Mouse (Mus musculus) liver, embryonic 12.5 days (tissue): ENCODE results near the gene Samd4. TPM values are rescaled to one million over a fixed set of nuclear protein-coding genes. Genes with fewer than 3 reads are reported as not detected.

Source experiments
- ATAC-seq: fragments of 200-750 bp; cut with Nextera tagmentation; 2 replicates; pipeline ENCODE4 v1.8.0; 2017; ENCODE audit warnings: moderate number of reproducible peaks, mild to moderate bottlenecking, moderate library complexity
- H3K27ac ChIP-seq: fragments of 300-500 bp; sonication (generic); 2 replicates; pipeline ENCODE4 v1.5.1; 2016; ENCODE audit warnings: mild to moderate bottlenecking
- H3K27me3 ChIP-seq: fragments of 300-500 bp; sonication (generic); replicated peaks from 2 replicates; pipeline ENCODE4 v1.6.1; 2016; ENCODE audit warnings: mild to moderate bottlenecking, moderate library complexity
- H3K36me3 ChIP-seq: fragments of 300-500 bp; sonication (generic); 2 replicates; pipeline ENCODE4 v1.6.1; 2016; ENCODE audit warnings: mild to moderate bottlenecking, moderate library complexity
- H3K4me1 ChIP-seq: fragments of 300-500 bp; sonication (generic); 2 replicates; pipeline ENCODE4 v1.6.1; 2016
- H3K4me2 ChIP-seq: fragments of 300-500 bp; sonication (generic); 2 replicates; pipeline ENCODE4 v1.6.1; 2016; ENCODE audit warnings: mild to moderate bottlenecking, moderate library complexity
- H3K4me3 ChIP-seq: fragments of 300-500 bp; sonication (generic); 2 replicates; pipeline ENCODE4 v1.5.1; 2016; ENCODE audit warnings: mild to moderate bottlenecking, moderate library complexity
- H3K9ac ChIP-seq: fragments of 300-500 bp; sonication (generic); 2 replicates; pipeline ENCODE4 v1.6.1; 2016; ENCODE audit warnings: mild to moderate bottlenecking, moderate library complexity
- H3K9me3 ChIP-seq: fragments of 300-500 bp; sonication (generic); replicated peaks from 2 replicates; pipeline ENCODE4 v1.6.1; 2016; ENCODE audit warnings: mild to moderate bottlenecking, moderate library complexity
- WGBS: fragments of 180-500 bp; shearing (Covaris S2); methylation state at CpG from one replicate; pipeline ENCODE4 v1.1.7; 2016; ENCODE audit not compliant: insufficient replicate concordance; 5-methylcytosine and 5-hydroxymethylcytosine counted together
- polyA plus RNA-seq: library from polyadenylated mRNA; unstranded; fragments of >200 nt; fragmentation: Nextera tagmentation; extraction: Ambion mirVana; gene quantifications from 2 replicates; pipeline ENCODE4 v1.2.1, GENCODE M21; 2016

Samd4 gene
- polyA plus RNA-seq, 1 experiment from 2014 or later: 0.67 TPM

DNA sequence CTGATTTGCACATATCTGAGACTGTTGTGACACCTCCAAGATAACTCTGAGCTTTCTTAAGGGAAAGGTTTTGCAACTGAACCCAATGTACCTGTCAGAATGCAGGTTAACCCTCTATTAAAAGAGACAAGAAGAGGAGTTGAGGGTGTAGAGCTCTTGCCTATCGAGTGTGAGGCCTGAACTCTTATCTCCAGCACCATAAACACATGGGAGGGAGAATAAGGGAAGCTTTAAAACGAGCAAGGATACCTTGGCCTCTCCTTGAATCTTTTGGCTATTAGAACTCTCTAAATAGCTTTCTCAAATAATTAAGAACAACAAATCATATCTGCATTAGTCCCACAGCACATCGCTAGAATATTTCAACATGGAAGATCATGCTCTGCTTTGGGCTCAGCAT lies 135.0 kb downstream of the Samd4 start:
- Histone ChIP-seq H3K4me1 (no peaks in the 10 kb centered on the region), H3K9ac (no peak overlapping the region), H3K4me3 (no peak overlapping the region), H3K9me3 (no peaks in the 10 kb centered on the region), H3K36me3 (no peaks in the 10 kb centered on the region), H3K4me2 (no peak overlapping the region), H3K27me3 (no peaks in the 10 kb centered on the region), H3K27ac (no peak overlapping the region)
- WGBS: 49% methylated on average over 3 of the region's 3 CpGs
- ATAC-seq: no peak

DNA sequence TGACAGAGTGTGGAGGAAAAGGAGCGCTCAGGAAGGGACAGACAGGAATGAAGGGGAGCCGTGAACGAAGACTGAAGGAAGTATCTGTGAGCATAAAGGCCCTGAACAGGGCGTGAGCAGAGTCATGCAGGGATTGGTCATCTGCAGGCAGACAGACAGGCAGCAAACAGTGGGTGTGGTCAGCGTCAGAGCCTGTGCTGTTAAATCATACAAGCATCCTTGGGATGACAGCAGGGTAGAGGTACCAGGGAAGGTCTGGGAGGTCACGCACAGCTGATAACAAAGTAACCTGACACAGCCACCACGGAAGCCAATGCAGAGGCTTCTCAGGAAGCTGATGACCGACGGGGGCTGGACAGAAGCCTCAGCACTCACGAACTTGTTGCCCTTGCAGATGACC lies 138.2 kb downstream of the Samd4 start:
- Histone ChIP-seq H3K9me3 (no peaks in the 10 kb centered on the region), H3K9ac (no peak overlapping the region), H3K4me2 (no peak overlapping the region), H3K36me3 (no peaks in the 10 kb centered on the region), H3K4me3 (no peak overlapping the region), H3K27ac (no peak overlapping the region), H3K4me1 (no peaks in the 10 kb centered on the region), H3K27me3 (no peaks in the 10 kb centered on the region)
- ATAC-seq: no peak
- WGBS: 46% methylated on average over 10 of the region's 10 CpGs

DNA sequence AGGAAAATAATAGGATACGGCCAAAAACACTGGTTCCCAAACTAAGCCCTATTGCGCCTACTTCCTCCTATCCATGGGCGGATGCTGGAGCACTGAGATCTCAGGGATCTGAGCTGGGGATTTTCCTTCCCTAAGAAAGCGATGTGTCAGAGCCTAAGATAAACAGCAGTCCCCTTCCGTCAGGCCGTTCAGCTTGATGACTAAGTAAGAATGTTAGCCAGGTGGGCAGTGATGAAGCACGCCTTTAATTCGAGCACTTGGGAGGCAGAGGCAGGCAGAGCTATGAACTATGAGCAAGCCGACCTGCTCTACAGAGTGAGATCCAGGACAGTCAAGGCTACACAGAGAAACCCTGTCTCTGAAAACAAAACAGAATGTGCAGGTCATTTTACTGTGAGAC lies 140.9 kb downstream of the Samd4 start:
- H3K27ac ChIP-seq: no peak overlapping the region
- H3K4me3 ChIP-seq: no peak overlapping the region
- no peak for ATAC-seq
- H3K4me2 ChIP-seq: no peak overlapping the region
- no peak overlapping the region for H3K9ac ChIP-seq
- H3K9me3 ChIP-seq: no peaks in the 10 kb centered on the region
- 75% methylated on average over 9 of the region's 9 CpGs for WGBS
- H3K27me3 ChIP-seq: no peaks in the 10 kb centered on the region
- H3K4me1 ChIP-seq: no peaks in the 10 kb centered on the region
- H3K36me3 ChIP-seq: no peaks in the 10 kb centered on the region

DNA sequence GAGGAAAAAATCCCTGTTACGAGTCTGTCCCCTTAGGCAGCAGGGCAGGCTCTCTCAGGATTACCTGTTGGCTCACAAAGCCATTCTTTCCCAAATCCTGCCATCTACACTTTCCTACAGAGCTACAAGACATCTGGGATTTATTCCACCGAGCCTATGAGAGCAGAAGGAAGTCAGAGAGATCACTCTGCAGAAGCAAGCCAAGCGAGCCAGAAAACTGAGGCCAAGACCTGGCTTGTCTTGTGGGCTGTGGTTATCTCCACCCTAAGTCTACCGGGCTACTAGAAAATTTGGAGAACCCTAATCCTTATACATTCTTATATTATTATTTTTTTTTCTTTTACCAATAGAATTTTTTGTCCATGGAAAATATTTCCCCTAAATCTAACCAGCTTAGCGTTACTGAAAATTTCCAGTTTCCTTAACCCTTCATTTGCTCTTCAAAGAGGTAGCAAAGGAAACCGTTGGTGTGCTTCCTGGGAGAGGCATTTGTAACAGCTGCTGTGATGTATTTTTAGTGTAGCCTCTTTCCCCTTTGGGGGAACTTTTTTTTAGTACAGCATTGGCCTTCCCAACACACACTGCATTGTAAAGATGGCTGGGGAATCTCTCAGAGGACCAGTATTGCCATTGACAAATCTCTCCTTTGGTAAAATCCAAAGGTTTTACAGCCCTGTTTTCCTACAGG lies 144.9 kb downstream of the Samd4 start:
- Histone ChIP-seq H3K4me1 (no peaks in the 10 kb centered on the region), H3K4me2 (no peak overlapping the region), H3K27me3 (no peaks in the 10 kb centered on the region), H3K27ac (no peak overlapping the region), H3K4me3 (no peak overlapping the region), H3K36me3 (no peaks in the 10 kb centered on the region), H3K9me3 (no peaks in the 10 kb centered on the region), H3K9ac (no peak overlapping the region)
- no peak for ATAC-seq
- 46% methylated on average over 6 of the region's 6 CpGs for WGBS

DNA sequence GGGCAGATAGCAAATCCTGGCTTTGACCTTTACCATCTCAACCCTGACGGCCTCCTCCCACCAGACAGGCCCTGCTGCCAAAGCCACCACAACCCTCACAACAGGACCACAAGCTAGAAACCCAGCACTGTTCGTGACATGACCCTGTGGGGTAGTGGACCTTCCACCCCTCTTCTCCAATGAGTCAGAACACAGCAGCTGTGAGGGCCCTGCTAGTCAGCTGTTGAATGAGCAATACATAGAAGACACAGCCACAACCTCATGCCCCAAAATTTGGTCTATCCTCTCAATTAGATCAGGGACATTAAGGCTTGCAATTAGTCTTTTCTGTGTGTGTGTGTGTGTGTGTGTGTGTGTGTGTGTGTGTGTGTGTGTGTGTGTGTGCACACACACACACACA lies 148.9 kb downstream of the Samd4 start:
- no peak for ATAC-seq
- no peak overlapping the region for H3K27ac ChIP-seq
- H3K27me3 ChIP-seq: no peaks in the 10 kb centered on the region
- H3K36me3 ChIP-seq: no peaks in the 10 kb centered on the region
- 55% methylated on average over 2 of the region's 2 CpGs for WGBS
- no peak overlapping the region for H3K9ac ChIP-seq
- H3K9me3 ChIP-seq: no peaks in the 10 kb centered on the region
- no peak overlapping the region for H3K4me2 ChIP-seq
- no peaks in the 10 kb centered on the region for H3K4me1 ChIP-seq
- H3K4me3 ChIP-seq: no peak overlapping the region

DNA sequence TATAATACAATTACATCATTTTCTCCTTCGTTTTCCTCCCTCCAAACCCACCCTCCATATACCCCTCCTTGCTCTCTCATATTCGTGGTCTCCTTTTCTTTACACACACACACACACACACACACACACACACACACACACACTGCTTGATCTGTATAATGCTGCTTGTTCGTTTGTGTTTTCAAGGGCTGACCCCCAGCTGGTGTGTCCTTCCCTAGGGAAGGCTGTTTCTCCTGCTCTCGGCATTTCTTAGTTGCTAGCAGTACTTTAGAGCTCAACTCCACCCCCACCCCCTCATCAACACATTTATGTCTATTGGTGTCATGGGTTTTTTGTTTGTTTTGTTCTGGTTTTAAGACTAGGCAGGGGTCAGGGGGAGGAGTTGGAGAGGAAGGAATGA lies 149.5 kb downstream of the Samd4 start:
- 54% methylated on average over 4 of the region's 4 CpGs for WGBS
- Histone ChIP-seq H3K4me2 (no peak overlapping the region), H3K27me3 (no peaks in the 10 kb centered on the region), H3K4me1 (no peaks in the 10 kb centered on the region), H3K9ac (no peak overlapping the region), H3K36me3 (no peaks in the 10 kb centered on the region), H3K27ac (no peak overlapping the region), H3K9me3 (no peaks in the 10 kb centered on the region), H3K4me3 (no peak overlapping the region)
- ATAC-seq: no peak

DNA sequence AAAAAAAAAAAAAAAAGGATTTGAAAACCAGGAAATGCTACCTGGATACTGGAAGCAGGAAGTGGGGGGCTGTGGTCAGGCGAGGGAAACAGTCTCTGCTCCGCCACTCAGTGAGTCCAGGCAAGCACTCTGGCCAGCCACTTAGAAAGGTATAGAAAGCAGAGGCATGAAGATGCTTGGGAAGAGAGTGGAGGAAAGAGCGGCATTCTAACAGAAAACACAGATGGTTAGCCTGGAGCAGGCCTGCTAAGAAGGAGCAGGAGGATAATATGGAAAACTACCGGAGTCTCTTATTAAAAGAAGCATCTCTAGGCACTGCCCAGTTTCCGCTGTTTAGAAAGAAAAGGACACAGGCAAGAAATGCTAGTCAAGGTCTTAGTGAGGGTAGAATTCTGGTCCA lies 150.8 kb downstream of the Samd4 start:
- ATAC-seq: no peak
- no peak overlapping the region for H3K4me2 ChIP-seq
- H3K9ac ChIP-seq: no peak overlapping the region
- no peak overlapping the region for H3K27ac ChIP-seq
- no peak overlapping the region for H3K4me3 ChIP-seq
- no peaks in the 10 kb centered on the region for H3K9me3 ChIP-seq
- H3K36me3 ChIP-seq: no peaks in the 10 kb centered on the region
- H3K4me1 ChIP-seq: no peaks in the 10 kb centered on the region
- H3K27me3 ChIP-seq: no peaks in the 10 kb centered on the region
- 70% methylated on average over 5 of the region's 5 CpGs for WGBS

DNA sequence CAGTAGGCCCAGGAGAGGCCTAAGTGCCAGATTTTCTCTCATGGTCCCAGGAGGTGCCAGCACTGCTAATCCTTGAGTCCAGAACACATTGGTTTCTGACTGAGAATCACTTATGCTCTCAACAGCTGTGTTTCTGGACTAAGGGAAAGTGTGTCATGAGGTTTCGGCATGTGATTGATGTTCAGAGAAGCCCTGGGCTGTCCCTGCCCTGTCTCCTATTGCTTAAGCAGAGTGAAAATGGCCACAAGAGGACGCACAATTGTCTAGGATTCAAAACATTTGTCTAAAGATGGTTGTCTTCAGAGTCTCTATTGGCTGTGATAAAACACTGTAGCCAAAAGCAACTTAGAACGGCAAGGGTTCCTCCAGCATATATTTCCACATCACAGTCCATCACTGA lies 159.0 kb downstream of the Samd4 start:
- H3K27ac ChIP-seq: no peak overlapping the region
- no peak for ATAC-seq
- 67% methylated on average over 3 of the region's 3 CpGs for WGBS

DNA sequence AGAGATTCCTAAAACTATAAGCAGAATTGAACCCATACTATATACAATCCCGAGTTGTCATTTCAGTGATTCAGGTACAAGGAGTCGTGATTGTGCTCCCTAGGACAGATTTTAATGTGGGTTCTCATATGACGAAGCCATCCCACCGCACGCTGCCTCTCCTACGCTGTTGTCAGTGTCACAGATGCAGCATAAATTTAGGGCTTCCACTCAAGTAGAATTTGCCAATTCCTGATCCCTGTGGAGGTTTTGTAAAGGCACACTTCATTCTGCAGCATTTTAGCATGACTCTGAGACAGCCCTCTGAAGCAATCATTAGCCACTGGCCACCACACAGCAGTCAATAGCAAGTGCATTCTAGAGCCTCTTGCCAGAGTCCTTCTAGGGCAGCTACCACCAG lies 166.4 kb downstream of the Samd4 start:
- H3K36me3 ChIP-seq: no peaks in the 10 kb centered on the region
- H3K4me1 ChIP-seq: no peaks in the 10 kb centered on the region
- ATAC-seq: no peak
- no peak overlapping the region for H3K9ac ChIP-seq
- 67% methylated on average over 6 of the region's 6 CpGs for WGBS
- 0 out of 2 replicates have a peak, but pooled peaks cover 3% of the 10 kb centered on the region for H3K27me3 ChIP-seq
- H3K27ac ChIP-seq: no peak overlapping the region
- H3K9me3 ChIP-seq: no peaks in the 10 kb centered on the region
- H3K4me3 ChIP-seq: no peak overlapping the region
- no peak overlapping the region for H3K4me2 ChIP-seq

More for the DNA sequence above, 159.0 kb downstream of the Samd4 start:
- Histone ChIP-seq H3K4me3 (no peak overlapping the region), H3K4me1 (no peaks in the 10 kb centered on the region), H3K9me3 (no peaks in the 10 kb centered on the region), H3K27me3 (no peaks in the 10 kb centered on the region), H3K36me3 (no peaks in the 10 kb centered on the region), H3K4me2 (no peak overlapping the region), H3K9ac (no peak overlapping the region)

DNA sequence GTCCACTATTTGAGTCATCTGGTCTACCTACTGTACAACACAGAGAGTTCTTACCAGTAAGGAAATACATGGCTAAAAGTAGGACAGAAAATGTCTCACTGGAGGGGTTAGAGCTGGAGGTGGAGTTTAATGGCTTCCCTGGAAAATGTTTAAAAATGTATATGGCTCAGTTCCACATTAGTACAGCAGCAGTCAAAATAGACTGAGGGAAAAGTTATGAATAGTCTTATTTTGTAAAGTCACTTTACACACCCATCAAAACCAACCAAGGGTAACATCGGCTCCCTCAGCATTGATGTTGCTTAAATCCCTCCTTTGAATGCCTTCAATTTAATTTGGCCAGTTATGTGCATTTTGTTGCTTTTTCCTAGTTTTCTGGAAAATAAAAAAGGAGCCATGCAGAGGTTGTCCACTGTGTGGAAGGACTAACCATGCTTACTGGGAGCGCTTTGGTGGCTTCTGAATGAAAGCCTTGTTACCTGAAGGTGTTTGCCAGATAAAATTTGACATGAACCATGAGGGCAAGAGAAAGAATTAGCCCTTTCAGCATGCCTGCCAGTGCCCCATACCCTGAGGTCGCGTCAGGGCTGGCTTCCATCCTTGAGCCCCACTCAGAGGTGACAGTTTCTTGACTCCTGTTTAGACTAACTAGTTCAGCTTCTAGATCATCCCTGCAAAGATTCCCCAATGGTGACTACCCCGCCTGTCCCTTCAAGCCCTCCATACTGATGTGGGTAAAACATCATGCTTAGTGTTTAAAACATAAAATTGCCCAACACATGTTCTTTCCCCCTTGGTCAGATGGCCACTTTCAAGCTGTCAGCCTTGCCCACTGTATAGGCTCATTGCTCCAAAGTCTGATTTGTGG lies 169.3 kb downstream of the Samd4 start:
- 67% methylated on average over 5 of the region's 5 CpGs for WGBS
- Histone ChIP-seq H3K4me1 (no peaks in the 10 kb centered on the region), H3K36me3 (no peaks in the 10 kb centered on the region), H3K27ac (no peak overlapping the region), H3K4me2 (no peak overlapping the region), H3K9me3 (no peaks in the 10 kb centered on the region), H3K27me3 (0 out of 2 replicates have a peak, but pooled peaks cover 3% of the 10 kb centered on the region), H3K4me3 (no peak overlapping the region), H3K9ac (no peak overlapping the region)
- no peak for ATAC-seq

DNA sequence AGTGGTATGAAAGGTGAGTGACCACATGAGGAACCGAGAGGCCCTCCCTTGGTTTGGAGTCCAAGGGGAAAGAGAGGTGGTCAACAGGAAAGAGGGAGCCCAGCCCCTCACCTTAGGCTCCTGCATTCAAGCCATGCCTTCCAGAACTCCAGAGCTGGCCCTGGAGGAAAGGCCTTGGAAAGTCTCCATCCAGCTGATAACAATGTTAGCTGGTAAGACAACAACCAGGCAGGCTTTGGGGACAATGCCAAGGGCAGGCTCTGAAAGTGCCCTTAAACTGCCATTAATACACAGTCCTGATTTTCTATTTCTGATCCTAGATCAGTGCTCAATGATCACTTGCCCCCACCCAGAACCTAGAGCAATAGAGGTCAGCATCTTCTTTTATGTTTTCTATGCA lies 170.4 kb downstream of the Samd4 start:
- Histone ChIP-seq H3K27me3 (0 out of 2 replicates have a peak, but pooled peaks cover 3% of the 10 kb centered on the region), H3K9ac (no peak overlapping the region), H3K36me3 (no peaks in the 10 kb centered on the region), H3K4me1 (no peaks in the 10 kb centered on the region), H3K4me2 (no peak overlapping the region), H3K9me3 (no peaks in the 10 kb centered on the region), H3K4me3 (no peak overlapping the region), H3K27ac (no peak overlapping the region)
- 50% methylated on average over 1 of the region's 1 CpGs for WGBS
- no peak for ATAC-seq

DNA sequence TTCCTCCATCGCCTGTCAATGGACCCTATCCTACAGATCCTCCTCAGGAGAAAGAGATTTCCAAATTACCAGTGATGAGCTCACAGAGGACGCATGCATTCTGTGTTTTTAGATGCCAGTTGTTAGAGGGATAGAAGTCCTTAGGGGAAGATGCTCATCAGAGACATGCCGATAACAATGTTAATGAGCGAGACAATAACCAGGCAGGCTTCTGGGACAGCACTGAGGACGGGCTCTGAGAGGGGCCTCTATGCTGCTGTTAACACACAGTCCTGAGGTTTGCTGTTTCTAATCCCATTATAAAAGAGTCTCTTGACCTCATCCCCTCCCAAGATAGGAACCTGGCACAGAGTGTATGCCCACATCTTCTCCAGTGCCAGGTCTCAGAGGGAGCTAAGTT lies 171.2 kb downstream of the Samd4 start:
- H3K4me1 ChIP-seq: no peaks in the 10 kb centered on the region
- no peak overlapping the region for H3K9ac ChIP-seq
- H3K27me3 ChIP-seq: 0 out of 2 replicates have a peak, but pooled peaks cover 3% of the 10 kb centered on the region
- no peaks in the 10 kb centered on the region for H3K9me3 ChIP-seq
- no peak overlapping the region for H3K27ac ChIP-seq
- no peak overlapping the region for H3K4me2 ChIP-seq
- H3K4me3 ChIP-seq: no peak overlapping the region
- 62% methylated on average over 5 of the region's 5 CpGs for WGBS
- H3K36me3 ChIP-seq: no peaks in the 10 kb centered on the region
- no peak for ATAC-seq
